Mouse (Mus musculus): ENCODE results near the gene Cd160.

Gene Cd160

DNA sequence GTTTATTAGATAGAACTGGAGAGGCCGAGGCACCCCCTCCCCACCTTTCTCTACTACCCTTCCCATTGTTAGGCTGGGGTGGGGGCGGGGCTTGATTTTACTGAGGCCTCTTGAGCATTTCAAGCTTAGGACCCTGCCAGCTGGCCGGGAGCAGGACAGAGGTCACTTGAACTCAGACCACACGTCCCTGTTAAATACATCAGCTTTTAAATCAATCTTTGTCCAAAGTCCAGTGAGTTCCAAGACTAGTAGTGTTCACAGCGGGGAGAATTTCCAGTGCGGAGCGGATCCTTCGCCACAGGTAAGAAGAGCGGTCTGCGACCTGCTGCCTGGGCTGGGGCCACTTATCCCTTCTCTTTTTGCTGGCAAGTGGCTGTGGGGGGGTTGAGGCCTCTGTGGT lies 705 bp upstream of the Cd160 start:
- in situ Hi-C loops (cut with MboI, MseI) = no loop called here

DNA sequence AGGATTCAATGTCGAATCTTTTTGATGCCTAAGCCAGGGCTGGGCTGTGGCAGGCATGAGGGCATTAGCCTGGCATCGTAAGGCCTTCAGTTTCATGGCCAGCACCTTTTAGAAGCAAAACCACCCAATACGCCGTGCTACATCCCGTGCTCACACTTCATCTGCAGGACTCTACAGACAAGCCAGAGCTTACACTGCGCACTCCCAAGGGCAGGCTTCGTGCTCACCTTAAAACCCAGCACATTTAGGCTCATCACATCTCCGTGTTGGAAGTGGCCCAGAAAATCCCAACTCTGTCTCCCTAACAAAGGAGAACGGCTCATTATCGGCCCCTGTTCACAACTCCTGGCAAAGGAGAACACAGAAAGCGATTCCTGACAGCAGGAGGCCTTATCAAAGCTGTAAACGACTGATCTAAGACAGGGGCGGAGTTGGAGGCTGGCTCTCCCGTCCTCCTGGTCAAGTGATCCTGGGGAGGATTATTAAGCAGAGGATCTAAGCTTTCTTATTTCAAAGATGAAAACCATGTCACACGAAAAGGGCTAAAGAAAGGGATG lies 765 bp downstream of the Cd160 start:
- in situ Hi-C loops (cut with MboI, MseI) = no loop called here

DNA sequence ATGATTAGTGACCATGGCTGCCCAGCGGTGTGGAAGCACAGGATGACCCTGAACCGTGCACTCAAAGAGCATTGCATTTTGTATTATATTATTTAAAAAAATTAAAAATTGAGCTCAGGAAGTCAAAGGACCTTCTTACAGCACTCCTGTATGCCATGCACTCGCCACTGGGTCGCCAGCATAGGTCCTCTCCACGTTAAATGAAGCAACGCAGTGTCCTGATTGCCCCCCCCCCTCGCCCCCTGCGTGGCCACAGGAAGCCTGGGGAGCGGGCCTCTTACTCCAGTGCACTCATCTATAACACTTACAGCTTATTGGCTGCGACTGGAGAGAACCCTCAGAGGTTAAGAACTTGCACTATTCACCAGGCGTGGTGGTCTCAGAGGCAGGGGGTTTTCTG lies 3.9 kb downstream of the Cd160 start:
- in situ Hi-C loops (cut with MboI, MseI) = no loop called here

DNA sequence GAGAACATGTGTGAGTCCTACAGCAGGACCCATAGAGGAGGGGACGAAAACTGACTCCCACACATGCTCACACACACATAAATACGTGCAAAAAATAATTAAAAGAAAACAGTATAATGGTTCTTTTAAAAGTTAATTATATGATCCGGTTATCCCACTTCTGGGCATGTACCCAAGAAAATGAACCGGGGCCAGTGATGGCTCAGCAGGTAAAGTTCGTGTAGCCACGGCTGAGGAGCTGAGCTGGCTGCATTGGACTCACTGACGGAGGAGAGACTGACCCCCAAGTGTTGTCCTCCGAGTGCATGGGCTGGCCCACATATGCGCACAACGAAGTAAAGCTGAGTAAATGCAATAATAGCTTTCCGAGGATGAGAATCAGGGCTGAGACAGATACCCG lies 4.5 kb downstream of the Cd160 start:
- in situ Hi-C loops (cut with MboI, MseI) = no loop called here

DNA sequence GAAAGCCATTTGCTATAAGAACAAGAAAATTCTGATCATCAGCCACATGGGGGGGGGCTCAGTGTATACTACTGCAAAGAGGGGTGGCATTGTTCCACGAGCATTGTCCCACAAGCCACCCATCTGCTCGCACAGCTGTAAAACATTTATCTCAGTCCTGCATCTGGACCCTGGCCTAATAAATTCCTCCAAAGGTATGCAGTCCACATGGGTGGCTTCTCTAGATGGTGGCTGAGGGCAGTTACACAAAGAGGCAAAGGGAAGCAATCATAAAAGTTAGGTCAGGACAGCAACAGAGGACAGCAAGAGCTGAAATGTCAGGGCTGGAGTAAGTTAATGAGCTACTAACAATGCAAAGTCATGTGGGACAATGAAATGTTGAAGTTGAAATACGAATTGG lies 5.5 kb downstream of the Cd160 start:
- in situ Hi-C loops (cut with MboI, MseI) = no loop called here

DNA sequence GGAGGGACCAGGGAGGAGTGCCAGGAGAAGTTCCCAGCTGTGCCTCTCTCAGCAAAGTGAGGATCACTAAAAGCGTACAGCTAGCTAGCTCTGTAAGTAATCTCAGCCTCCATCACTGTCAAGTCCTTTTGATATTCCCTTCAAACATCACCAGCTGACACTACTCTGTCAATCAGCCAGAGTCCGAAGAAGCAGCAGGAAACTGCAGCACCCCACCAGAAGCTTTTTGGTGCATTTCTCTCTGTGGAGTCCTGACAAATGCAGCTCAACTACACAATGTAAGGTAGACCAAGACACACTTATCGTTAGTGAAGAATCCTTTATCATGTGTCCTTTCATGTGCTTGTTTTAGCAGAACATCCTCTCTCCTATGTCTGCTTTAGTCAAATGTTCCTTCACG lies 7.6 kb downstream of the Cd160 start:
- in situ Hi-C loops (cut with MboI, MseI) = no loop called here

DNA sequence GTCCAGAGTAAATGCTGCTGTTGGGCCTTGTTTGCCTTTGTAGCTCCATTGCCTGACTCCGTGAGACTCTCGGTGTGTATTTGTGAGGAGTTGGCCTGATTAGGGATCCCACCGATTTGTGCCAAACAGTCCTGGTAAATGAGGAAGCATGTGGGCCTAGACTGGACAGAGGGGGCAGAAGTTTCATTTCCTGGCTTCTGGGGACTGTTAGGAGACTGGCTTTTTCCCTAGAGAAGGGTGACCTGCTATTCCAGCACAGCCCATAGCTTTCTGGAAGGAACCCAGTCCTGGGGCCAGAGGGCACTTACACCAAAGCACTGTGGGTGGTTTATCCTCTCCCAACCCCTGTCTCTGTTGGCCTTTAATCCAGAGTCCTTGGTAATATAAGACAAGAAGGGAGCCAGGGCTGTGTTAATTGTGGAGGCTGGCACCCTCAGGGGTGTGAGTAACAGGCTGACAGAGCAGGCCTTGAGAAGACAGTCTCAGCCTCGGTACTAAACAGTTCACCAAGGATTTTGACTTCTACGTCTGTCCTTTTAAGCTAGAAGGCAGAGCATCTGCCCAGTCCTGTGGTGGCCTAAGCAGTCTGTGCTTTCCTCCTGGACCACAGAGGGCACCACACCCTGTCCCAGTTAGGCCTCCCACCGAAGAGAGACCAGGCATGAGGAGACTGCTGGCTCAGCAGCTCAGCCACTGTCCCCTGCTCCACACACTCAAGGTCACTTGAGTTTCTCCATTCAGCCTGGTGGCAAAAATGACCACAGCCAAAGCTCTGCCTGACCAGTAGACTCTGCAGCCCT lies 8.8 kb downstream of the Cd160 start:
- in situ Hi-C loops (cut with MboI, MseI) = no loop called here

DNA sequence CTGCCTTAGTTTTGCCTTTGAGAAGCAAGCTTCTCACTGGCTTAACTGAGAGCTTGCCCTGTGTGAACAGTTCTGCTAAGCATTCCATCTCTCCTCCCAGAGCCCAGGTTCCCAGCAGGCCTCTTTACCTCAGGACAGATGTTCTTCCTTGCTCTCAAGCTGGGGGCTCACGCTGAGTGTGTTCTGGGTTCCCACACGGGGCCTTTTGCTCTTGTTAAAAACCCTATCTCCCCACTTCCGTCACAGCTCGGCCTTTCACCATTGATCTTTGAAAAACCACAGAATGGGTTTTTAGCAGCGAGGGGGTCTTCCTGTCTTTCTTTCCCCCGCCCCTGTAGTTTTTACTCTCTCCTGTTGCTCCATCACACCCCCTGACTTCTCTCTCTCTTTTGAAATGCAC lies 14.8 kb downstream of the Cd160 start:
- in situ Hi-C loops (cut with MboI, MseI) = no loop called here

DNA sequence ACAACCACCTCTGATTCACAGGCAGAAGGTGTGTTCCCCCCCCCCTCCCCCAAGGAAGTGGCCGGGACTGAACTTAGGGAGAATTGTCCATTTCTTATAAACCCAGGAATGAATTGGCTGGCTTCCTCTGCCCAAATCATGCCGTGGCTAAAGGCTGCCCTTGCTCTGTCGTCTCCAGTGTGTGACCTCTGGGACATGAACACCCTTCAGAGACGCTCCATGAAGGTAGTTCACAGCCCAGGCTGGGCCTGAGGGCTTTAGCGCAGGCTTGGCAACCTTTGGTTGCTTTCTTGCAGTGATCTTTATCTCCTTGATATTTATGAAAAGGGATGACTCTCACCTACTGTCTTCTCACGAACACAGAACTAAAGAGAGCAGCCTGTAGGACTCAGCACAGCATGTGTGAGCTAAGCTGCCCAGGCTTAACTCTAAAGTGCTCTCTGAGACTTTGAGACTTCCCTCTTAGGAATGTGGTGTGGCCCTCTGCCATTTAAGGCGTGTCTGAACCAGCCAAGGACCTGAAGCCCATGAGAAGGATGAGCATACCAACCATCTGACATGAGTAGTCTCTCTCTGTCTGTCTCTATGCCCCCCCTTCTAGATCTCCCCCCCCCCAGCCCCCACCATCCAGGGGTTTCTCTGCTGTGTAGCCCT lies 15.4 kb downstream of the Cd160 start:
- in situ Hi-C loops (cut with MboI, MseI) = no loop called here

DNA sequence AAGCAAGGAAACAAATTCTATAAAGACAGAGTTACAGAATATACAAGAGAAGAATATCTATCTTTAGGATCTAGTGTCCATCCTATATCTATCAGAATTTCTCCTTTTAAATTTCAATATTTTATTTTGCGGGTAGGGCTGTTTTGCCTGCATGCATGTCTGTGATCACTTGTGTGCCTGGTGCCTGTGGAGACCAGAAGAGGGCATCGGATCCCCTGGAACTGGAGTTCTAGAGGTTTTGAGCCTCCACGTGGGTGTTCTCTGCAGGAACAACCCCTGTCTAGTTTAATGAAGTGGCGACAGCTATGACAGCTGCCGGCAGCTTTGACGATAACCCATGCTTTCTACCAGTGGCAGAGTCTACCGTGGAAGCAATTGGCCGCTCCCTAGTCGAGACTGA lies 16.0 kb downstream of the Cd160 start:
- in situ Hi-C loops (cut with MboI, MseI) = no loop called here

DNA sequence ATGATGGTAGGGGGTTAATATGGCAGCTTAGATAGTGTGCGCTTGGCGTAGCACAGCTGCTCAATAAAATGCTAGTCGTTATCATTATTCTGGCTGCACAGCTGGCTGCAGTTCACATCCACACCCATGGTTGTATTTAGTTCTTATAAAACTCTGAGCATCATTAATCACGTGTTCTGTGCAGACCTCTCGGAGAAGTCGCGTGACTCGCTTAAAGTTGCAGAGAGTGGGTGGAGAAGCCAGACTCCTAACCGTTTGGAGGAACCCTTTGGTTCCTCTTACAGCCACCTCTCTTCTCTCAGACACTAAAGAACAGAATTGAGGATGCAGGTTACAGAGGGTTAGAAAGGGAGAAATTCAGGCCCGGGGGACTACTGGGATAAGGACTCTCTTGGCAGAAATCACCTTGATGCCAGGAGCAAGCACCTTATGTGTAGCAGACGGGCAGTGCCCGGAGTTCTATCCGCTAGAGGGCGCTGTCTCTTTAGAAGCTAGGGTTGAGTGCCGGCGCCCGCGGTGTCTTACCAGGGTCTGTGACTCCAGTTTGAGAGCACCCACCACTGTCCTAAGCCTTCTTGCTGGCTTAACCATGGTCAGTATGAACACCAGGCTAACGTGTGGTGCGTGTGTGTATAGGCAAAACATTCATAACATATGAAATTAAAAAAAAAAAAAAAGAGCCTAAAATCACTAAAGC lies 16.6 kb downstream of the Cd160 start:
- in situ Hi-C loops (cut with MboI, MseI) = no loop called here

DNA sequence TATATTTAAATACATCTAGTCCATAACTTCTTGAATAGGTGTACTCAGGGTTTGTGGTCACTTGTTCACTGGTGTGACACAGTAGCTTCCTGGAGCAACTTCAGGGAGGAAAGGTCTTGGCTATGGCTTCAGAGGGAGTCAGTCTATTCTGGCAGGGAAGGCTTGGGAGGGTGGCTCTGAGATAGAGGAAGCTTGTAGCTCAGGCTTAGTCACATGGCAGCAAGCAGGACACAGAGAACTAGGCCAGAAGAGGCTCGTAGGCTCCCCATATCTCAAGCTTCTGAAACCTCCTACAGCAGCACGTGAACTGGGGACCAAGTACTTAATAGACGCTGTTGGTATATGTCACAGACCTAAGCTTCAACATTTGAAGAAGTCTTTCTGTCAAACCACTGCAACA lies 17.9 kb downstream of the Cd160 start:
- in situ Hi-C loops (cut with MboI, MseI) = no loop called here

DNA sequence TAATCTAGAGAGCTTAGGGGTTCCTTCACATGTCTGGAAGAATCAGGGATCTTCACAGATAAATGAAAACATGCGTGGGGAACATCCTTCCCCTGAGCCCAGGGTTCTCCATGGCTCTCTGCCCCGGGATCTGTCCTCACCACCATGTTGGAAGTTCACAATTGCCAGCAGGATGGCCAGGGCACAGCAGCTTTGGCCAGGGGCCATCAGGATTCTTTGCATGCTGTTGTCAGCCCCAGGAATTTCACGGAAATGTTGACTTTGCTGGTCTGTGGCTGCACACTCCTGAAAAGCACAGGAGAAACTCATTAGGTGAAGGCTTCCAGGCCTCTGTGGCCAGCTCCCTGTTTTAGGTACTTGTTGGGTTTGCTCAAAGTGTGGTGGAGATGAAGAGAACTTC lies 20.5 kb downstream of the Cd160 start:
- in situ Hi-C loops (cut with MboI, MseI) = loop anchor here (5.0 kb wide), 1 partner anchor 94 kb away; the partner anchor contains the start of gene Gja5

DNA sequence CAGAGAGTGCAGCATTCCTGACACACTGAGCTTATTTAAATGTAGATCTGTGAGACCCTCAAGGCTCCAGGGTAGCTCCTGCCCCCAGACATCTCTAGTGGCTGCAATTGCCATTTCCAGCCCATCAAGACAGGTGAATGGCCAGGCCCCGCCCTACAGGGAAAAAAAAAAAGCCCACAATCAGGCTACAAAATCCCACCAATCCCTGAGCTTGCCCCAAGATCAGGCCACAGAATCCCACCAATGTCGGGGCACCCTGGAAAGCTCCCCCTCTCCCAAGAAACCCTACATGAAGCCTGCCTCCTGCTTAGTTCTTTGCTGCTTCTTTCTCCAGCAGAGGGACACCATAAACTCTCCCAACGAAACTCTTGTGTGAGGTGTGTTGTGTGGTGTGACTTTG lies 21.0 kb downstream of the Cd160 start:
- in situ Hi-C loops (cut with MboI, MseI) = loop anchor here (5.0 kb wide), 1 partner anchor 94 kb away; the partner anchor contains the start of gene Gja5

DNA sequence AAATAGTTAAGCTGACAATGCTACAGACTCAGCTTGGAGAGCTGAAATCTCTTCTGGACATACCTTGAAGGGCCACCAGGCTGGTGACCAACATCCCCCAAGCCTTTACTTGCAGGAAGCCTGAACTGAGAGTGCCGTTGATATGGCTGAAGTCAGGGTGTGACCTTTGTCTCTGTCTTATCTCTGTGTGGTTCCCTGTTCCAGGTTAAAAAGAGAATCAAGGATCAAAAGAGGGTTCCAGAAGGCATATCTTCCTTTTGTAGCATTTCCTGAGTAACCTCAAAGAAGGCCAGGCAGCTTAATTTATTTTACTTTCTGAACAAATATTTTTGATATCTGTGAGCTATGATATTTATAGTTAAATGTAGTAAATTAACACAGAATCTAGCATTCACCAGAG lies 26.9 kb downstream of the Cd160 start:
- in situ Hi-C loops (cut with MboI, MseI) = no loop called here

DNA sequence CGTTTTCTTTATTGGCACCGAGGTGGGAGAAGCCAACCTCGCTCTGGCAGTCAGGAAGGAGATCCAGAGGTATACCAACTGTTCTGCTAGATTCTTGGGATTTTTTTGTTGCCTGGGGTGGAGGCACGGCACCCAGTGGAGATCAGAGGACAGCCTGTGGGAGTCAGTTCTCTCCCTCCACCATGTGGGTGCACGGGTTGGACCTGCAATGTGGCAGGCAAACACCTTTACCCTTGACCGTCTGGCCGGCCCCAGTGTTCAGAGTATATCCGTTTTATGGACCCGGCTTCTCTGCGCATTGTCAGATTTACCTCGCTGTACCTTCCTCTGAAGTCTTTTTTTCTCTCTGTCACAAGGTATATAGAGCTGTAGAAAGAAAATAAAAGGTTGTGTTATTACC lies 28.9 kb downstream of the Cd160 start:
- in situ Hi-C loops (cut with MboI, MseI) = no loop called here

DNA sequence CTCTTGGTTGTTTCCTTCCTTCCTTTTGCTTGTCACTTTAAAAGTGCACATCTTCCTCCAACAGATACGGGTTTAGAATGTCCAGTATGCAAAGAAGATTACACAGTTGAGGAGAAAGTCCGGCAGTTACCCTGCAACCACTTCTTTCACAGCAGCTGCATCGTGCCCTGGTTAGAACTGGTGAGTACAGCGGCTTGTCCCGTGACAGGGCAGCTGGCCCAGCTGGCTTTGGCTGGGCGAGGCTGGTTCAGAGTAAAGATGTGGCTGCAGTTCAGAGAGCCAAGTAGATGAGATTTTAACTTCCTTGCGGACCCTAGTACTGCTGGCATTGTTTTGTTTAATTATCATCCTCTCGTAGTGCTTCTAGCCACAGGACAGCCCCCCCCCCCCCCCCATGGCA lies 40.6 kb downstream of the Cd160 start:
- in situ Hi-C loops (cut with MboI, MseI) = no loop called here

DNA sequence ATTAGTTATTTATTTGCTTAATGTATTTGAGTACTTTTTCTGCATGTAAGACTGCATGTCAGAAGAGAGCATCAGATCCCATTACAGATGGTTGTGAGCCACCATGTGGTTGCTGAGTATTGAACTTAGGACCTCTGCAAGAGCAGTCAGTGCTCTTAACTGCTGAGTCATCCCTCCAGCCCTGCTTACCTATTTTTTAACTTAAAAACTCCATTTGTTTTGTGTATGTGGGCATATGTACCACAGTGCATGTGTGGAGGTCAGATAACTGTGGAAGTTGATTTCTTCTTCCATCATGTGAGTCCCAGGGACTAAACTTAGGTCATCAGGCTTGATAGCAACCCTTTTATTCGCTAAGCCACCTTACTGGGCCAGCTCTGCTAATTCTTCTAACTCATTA lies 41.4 kb downstream of the Cd160 start:
- in situ Hi-C loops (cut with MboI, MseI) = no loop called here

DNA sequence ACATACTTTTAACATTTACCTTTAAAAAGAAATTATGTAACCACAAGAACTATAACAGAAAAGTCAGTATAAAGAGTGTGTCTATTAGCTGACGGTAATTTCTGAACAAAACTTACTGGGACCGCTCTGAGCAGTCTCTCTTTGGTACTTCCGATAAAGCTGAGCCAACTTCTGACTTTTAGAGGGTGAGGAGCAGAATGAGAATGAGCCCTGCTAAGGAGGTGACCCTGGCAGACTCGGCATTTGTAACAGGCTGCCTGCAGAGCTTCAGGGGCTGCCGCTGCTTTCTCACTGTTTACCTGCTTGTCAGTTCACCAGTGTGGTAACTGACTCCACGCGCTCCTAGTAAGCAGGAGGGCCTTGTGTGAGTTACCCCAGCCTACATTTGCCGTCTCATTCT lies 46.9 kb downstream of the Cd160 start:
- in situ Hi-C loops (cut with MboI, MseI) = no loop called here

DNA sequence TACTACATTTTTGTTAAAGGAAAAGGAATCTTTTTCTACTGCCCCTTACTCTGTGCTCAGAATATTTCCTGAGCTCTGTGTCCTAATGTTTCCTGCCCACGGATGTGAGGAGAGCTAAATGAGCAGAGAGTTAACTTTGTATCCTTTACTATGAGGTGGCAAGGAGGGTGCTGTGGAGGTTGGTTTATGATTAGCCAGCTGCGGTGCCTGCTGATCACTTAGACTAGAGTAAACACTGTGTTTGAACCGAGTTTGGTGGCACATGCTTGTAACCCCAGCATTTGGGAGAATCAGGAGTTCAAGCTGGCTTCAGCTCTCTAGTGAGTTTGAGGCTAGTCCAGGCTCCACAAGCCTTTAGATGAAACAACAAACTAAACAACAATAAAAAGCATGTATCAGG lies 52.0 kb downstream of the Cd160 start:
- in situ Hi-C loops (cut with MboI, MseI) = no loop called here

DNA sequence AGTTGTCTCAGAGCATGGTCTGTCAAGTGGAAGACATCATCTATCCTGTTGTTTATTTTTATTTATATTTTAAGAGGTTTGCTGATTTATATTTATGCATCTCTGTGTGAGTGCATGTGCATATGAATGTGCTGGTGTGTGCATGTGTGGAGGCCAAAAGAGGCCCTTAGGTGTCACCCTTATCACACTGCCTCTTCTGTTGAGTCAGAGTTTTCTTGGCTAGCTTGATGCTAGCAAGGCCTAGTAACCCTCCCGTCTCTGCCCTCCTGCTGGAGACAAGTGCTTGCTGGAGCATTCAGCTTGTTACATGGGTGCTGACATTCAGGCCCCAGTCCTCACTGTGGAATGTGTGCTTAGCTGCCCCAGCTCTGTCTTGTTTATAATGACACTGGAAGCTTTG lies 56.2 kb downstream of the Cd160 start:
- in situ Hi-C loops (cut with MboI, MseI) = no loop called here

DNA sequence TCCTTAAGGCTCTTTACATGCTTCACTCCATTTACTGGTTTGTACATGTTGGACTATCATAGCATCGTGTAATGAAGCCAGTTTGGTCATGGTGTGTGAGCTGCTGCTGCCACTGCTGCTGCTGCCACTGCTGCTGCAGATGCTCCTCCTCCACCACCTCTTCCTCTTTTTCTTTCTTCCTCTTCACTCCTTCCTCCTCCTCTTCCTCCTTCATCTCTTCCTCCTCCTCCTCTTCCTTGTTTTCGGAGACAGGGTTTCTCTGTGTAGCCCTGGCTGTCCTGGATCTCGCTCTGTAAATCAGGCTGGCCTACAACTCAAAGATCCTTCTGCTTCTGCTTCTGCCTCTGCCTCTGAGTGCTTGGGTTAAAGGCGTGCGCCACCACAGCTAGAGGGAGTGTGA lies 59.2 kb downstream of the Cd160 start:
- in situ Hi-C loops (cut with MboI, MseI) = no loop called here

Measured in T-helper 1 cell (primary cell).